Mouse (Mus musculus): Measurements from ENCODE around the gene Gltp.

- TF ChIP-seq GATA1 (IDR thresholded peaks at IDR 0.05; ENCODE audit: borderline replicate concordance, low read length) (no peak), FLI1 (IDR thresholded peaks at IDR 0.05; ENCODE audit: low read length) (no peak)
Observed at GRCm38 (mm10) chr5:114661029-114661428, 29.8 kb downstream of the Gltp start.

All from megakaryocyte, embryonic 14.5 days (primary cell).